Mouse (Mus musculus): ENCODE results near the gene Ino80b.

GRCm38 (mm10) chr6:83166243-83166630, 41.0 kb upstream of the Ino80b start:
- TF ChIP-seq TAL1 (IDR thresholded peaks at IDR 0.05; ENCODE audit: low read length) (no peak), GATA1 (IDR thresholded peaks at IDR 0.05; ENCODE audit: low read length) (no peak)

Data from erythroblast, embryonic 14.5 days (primary cell).